Mouse (Mus musculus) common myeloid progenitor, adult 5-6 weeks (primary cell): ENCODE measurements around the gene Eef2. TPM values are rescaled to one million over a fixed set of nuclear protein-coding genes. Genes with fewer than 3 reads are reported as not detected.
A peak's percentile ranks its signal among the peaks of the same experiment; 100 is the strongest.

Source experiments
- ATAC-seq: replicated peaks from 2 replicates; pipeline ENCODE4 v1.8.0; 2016; ENCODE audit warnings: low read depth, mild to moderate bottlenecking, moderate TSS enrichment, inconsistent platforms; ENCODE audit not compliant: poor library complexity, severe bottlenecking
- total RNA-seq: library from RNA; stranded (forward); fragments of 200-1000, 187-1606 nt; gene quantifications from 2 replicates; pipeline ENCODE4 v1.2.3, GENCODE M21; 2017

Gene Eef2
- 1,623 and 1,948 TPM in 2 replicates for total RNA-seq

DNA sequence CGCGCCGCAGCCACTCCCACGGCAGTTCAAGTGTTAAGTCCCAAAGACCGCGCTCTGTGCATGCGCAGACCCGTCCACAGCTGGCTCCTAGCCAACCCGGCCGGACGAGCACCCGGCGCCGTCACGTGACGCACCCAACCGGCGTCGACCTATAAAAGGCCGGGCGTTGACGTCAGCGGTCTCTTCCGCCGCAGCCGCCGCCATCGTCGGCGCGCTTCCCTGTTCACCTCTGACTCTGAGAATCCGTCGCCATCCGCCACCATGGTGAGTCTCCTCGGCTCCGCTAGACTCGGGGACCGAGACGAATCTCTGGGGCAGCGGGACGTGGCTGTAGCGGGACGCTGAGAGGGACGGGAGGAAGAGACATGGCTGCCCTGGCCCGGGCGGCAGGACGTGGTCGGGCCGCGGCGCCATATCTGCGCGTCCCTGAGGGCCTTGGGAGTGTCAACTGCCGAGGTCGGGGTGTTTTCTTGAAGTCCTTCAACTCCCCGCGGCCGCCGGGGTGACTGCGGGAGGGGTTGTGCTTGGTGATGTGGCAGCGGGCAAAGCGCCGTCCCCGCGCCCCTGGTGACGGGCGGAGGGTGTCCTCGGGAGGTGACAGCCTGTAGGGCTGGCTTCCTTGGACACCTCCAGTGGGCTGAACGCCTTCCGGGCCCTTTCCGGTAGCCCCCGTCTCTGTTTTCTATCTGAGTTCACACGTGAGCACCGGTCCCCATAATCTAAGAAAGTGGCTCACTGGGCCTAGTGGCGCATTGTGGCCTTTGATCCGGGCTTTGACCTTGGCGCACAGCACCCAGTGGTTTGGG is at the start of gene Eef2:
Eef2 (plus strand) TSS at position 166 of the 806 bp plus-strand sequence.
- ATAC-seq, result peak; percentile 50

DNA sequence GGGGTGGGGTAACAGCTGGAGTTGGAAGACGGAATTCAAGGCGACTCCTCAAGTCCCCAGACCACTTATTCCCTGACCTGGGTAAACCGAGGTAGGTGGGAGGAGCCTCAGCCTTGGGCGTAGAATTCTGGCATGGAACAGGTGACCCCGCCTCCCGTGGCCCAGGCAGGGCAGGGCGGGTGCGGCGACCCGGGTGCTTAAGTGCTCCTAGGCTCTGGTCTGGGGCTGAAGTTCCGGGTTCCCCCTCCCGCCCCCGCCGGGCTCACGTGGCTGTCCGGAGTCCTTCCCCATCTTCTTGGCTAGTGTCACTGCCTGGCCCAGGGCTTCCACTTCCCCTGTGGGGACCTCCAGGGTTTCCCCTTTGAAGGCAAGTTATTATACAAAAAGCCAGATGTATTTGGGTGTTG is 42.2 kb upstream of the Eef2 start:
- ATAC-seq, result peak; percentile 37

DNA sequence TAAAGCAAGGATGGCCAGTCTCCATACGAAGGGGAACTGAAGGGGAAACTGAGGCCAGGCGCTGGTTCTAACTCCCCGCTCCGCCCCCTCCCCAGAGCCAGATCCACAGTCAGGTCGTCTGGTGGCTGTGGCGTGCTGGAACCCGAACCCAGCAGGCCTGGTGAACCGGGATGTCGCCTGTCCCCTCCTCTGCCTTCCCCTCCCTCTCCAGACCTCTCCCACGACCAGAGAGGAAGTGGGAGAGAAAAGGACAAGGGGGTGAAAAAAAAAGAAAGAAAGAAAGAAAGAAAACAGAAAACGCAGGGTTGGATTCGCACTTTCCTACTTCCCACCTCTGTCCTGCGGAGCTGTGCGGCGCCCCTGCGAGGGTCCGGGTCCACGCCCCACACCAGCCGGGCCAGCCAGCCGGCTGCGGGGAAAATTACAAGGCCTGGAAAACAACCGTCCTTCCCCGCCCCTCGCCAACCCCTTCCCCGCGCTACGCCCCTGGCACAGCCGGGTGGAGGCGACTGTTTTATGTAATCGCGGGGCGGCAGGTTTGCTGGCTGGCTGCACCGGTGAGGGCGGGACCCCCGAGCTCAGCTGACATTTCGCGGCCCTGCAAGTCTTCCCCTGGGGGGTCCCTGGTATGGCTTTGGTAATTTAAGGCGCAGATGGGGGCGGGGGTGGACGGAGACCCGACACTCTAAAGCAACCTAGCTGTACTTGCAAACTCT is 41.3 kb upstream of the Eef2 start, which contains the start of gene Zbtb7a:
Zbtb7a (plus strand) TSS at position 255 of the 716 bp plus-strand sequence.
- ATAC-seq, result no peak

DNA sequence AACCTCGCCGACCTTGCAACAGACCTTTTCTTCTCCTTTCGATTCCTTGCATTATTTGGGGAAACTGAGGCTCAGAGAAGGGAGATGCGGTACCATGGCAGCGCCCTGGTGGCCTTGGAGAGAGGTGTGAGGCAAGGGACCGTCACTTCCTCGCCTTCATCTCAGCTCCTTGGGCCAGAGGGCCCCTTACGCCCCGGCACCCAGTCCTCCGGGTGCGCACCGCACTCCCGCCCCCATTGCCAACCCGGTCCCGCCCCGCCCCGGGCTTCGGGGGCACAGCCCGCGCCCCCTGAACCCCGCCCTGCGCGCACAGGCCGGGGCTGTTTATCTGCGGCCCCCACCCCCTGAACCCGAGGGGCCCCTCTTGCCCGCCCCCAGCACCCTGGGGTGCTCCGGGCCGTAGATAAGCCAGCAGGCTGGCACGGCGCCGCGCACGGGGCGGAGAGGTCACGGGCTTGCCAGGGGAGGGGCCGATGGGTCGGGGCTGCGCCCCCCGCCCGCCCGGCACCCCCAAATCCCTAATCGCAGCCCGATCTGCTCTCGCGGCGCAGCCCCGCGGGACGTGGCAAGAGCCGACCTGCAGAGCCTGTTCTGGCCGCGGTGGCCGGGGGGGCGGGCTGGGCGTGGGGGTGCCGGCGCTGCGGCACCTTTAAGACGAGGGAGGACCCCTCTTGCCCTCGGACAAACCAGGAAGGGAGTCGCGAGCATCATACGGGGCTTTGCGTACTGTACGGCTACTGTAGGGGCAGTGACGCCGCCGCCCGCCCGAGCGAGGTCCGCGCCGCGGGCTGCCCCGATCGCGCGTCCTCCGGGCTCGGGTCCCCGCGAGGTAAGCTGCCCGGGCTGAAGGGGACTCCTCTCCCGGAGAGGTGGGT is 40.4 kb upstream of the Eef2 start:
- peak; percentile 13 for ATAC-seq

DNA sequence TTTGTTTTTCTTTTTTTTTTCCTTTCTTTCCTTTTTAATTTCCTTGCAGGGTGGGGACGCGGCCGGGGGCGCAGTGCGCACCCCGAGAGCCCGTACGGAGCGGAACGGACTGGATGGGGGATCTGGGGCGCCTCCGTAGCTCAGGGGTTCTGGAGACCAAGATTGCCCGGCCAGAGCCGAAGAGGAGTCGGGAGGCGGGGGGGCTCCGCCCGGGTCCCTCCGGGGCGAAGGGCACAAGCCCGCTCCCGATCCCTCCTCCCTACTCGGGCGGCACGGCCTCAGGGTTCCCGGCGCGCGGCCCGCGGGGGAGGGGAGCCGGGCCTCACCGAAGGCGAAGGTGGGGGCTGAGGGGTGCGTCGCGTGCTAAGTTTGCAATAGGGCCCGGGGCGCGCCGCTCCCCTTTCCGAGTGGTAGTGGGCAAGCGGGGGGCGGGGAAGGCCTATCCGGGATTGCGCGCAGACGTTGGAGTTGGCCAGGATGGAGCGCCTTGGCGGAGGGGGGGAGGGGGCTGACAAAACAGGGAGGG is 39.7 kb upstream of the Eef2 start:
- ATAC-seq, result no peak

DNA sequence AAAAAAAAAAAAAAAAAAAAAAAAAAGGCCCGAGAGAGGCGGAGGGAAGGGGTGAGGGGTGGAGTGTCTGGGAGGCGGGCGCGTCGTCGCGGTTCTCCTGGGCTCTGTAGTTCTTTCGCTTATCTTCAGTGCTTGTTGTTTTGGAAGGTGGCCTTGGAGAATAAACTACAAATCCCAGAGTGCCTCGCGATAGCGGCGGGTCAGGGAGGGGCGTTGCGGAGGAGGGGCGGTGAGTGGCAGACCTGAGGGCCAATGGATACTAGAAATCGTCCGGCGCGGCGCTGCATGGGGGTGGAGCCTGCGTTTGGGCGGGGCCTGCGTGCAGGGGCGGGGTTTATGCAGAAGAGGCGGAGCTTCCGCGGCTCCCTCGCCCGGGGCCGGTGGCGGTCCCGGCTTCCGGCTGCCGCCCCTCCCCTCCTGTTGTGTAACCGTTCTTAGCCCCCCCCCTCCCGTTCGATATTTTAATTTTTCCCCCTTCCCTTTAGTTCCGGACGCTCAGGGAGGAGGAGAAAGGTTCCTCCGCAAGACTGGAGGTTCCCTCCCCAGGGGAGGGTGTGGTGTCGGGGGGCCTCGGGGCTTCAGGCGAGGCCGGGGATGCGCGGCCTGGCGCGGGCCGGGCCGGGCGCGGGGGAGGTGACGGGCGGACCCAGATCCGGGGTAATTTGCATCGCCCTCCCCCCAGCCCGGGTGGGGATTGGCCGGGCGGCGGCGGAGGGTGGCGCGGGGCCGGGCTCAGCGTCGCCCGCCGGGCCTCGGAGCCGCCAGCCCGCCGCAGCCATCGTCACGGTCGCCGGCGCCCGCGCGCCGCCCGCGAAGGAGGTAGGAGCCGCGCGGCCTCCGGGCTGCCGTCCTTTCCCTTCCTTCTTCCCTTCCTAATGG is 38.9 kb upstream of the Eef2 start:
- ATAC-seq, result peak; percentile 72

DNA sequence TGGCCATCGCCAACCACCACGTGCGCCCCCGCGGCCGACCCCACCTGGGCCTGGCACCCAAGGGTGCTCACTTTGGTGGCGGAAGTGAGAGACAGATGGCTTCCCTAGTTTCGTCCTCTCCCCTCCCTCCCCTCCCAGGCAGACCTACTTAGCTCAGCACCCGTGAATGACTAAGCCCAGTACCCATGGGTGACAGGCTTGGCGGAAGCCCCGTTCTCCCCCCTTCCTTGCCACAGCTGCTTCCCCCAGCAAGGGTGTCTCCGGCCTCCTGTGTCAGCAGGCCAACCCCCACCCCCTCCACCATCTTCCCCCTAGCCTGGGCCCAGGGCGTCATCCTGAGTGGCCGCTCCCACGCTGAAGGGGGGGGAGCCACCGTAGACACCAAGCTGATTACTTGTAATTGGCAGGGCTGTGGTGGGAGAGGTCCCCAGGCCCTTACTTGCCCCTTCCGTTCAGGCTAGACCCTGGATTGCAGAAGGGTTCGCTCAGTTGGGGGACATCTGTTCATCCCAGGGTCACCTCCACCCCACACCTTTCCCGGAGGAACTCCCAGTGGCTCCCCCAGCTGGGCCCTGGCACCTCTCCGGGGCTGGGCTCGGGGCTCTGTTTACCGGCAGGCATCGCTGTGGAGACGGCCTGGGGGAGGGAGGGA is 38.2 kb upstream of the Eef2 start:
- ATAC-seq, result peak; percentile 2; the same call in 1 of the 2 replicates

DNA sequence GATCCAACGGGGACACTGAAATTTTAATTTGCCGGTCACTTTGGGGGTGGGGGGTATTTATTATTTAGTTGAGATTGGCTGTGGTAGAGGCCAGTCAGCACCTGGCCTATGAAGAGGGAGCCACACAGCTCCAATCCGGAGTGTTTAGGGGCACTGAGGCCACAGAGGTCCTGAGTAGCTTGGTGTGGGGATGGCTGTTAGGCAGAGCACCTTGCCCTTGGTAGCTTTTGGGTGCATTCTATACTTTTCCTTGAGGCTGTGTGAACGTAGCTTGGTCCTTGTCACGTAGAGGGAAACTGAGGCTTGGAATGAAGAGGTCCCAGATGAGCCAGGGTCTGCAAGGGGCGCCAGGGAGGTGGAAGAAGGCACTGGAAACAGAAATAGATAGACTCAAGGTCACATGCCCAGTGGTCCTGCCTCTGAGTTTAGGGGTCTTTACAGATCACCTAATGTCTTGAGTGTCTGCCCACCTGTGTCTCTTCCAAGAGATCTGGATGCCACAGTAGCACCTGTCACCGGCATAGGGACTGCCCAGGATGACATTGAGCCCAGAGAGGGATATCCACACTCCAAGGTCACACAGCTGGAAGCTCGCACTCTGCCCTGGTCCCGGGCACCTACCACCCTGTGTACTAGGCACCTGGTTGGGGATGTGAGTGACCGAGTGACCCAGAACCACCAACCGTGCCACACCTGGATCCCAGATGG is 37.5 kb upstream of the Eef2 start:
- no peak for ATAC-seq

DNA sequence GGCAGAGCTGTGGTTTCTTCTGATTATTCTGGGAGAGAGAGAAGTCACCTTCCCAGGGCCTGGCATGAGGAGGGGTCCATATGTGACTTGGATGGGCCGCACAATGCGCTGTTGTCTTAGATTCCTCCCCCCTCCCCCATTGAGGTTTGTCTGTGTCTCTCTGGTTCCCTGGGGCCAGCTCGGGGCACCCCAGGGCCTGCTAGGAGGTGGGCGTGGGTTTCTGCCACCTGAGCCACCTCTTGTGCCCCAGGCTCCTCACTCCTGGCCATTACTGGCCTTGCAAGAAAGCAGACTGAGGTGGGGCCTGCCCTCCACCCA is 36.9 kb upstream of the Eef2 start:
- ATAC-seq, result no peak

DNA sequence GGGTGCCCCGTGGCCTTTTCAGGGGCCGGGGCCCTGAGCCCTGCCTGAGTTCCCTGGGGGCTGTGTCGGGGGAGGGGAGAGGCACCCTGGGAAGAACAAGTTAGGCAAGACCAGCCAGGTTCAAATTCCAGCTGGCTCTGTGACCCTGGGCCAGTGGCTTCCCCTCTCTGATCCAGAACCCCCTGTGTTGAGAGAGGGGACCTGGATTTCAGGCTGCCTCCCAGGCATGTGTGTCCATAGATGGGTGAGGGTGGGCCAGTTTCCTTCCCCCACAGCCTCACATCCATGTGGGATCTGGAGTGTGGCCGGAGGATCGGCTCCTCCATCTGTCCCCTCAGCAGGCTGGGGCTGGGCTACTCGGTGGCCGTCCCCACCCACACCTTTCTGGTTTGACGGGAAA is 36.4 kb upstream of the Eef2 start:
- ATAC-seq, result no peak

DNA sequence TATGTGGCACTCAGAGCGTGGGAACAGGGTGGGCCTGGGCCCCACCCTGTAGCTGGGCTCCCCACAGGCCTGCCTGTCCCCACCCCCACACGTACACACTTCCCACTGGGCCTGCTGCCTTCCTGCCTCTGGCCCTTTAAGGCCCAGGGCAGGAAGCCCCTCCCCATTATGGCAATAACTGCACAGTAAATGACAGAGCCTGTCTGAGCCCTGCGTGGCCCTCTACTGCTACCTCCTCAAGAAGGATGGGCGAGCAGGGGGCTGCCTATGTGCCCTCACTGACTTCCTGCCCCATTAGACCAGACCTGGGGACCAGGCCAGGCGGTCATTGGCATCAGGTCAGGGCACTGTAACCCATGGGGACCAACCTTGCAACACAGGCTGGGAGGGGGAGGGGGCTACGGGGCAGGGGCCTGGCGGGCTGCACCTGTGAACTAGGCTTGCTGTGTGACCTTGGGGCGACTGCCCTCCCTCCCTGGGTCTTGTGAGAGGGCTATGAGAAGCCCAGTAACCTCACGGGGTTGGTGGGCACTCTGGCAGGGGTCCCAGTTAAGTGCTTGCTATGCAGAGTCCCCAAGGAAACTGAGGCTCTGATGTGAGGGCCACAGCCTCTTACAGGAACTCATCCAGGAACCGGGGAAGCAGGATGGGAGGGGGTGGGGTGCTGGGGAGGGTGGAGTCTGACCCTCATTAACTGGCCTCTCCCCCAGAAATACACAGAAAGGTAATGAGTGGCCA is 35.5 kb upstream of the Eef2 start:
- ATAC-seq, result no peak

DNA sequence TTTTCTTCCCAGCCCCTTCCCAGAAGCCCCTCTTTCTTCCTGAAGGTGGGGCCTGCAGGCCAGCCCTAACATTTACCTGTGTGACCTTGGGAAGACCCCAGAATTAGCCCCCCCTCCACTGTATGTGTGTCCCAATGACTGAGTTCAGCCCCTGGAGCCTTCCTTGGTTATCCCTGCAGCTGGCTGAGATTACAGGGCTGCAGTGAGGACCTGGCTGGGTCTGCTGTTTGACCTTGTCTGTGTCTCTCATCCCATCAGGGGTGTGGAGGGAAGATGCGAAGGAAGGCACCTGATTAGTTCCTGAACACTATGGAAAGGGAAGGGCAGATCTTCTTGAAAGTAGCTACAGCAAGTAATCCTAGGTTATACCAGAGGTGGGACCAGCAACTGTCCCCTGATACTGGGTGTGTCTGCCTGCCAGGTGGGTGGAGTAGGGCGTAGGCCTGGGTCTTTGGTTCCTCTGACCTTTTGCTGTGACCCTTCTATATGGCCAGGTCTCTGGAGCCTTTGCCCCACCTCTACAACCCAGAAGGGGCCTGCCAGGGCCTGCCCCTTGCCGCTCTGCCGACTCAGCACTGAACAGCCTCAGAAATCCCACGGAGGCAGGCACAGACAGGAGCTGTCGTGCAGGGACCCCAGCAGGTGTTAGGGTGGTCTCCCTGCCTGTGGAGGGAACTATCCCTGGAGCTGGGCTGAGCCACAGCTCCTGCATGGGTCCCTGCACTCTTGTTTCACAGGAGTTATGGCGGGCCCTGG is 34.8 kb upstream of the Eef2 start:
- ATAC-seq, result no peak

DNA sequence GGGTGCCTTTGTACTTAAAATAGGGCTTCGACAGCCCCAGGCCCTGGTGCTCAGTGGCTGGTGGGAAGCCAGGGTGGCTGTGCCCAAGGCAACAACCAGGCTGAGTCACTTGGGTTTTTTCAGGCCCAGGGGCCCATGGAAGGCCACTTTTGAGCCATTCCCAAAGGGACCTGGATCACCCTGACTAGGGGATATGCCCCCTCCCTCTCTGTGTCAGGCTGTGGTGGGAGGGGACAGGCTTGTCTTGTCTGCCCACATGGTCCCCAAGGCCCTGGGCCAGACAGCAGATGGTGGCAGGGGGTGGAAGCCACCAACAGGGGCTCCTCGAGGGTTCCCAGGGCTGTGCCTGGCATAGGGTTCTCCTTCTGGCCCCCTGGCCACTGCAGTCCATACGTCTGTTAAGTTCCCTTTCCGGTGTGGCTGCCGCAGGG is 33.9 kb upstream of the Eef2 start:
- ATAC-seq, result no peak

DNA sequence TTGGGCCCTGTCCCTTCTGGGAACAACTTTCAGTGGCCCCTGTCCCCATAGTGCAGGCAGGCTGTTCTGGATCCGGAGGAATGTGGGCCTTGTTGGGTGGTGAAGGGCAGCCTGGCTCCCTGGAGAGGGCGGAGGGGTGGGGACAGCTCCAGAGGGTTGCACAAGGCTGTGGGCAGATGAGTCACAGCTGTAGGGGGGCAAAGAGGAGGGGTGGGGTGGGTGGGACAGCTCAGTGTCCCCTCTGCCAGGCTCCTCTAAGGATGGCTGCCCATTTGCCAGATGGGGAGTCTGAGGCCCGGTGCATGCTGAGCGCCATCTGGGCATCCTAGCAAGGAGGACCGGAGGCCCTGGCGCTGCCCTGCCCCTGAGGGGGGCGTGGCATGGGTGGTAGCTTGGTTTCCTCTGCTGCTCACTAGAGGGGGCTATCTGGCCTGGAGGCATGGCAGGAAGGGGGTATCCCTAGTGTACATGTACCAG is 33.2 kb upstream of the Eef2 start:
- no peak for ATAC-seq

DNA sequence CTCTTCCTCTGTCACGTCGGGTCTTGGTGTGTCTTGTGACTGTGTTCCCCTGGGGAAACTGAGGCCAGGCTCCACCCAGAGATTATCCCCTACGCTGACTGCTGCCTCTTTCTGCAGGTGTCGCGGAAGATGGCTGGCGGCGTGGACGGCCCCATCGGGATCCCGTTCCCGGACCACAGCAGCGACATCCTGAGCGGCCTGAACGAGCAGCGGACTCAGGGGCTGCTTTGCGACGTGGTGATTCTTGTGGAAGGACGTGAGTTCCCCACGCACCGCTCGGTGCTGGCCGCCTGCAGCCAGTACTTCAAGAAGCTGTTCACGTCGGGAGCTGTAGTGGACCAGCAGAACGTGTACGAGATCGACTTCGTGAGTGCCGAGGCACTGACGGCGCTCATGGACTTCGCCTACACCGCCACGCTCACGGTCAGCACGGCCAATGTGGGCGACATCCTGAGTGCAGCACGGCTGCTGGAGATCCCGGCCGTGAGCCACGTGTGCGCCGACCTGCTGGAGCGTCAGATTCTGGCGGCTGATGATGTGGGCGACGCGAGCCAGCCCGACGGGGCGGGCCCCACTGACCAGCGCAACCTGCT is 32.5 kb upstream of the Eef2 start:
- no peak for ATAC-seq

DNA sequence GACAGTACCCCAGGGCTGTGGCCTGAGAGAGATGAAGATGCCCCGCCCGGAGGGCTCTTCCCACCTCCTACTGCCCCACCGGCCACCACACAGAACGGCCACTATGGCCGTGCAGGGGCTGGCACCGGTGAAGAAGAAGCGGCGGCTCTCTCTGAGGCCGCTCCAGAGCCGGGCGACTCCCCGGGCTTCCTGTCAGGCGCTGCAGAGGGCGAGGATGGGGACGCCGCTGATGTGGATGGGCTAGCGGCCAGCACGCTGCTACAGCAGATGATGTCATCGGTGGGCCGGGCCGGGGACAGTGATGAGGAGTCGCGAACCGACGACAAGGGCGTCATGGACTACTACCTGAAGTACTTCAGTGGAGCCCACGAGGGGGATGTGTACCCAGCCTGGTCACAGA is 31.8 kb upstream of the Eef2 start:
- ATAC-seq, result no peak
